Mouse (Mus musculus): ENCODE data around the gene Cyp11a1. TPM values are rescaled to one million over a fixed set of nuclear protein-coding genes. Genes with fewer than 3 reads are reported as not detected.

The Cyp11a1 gene
- total and polyA plus RNA-seq, 3 experiments = not detected

DNA sequence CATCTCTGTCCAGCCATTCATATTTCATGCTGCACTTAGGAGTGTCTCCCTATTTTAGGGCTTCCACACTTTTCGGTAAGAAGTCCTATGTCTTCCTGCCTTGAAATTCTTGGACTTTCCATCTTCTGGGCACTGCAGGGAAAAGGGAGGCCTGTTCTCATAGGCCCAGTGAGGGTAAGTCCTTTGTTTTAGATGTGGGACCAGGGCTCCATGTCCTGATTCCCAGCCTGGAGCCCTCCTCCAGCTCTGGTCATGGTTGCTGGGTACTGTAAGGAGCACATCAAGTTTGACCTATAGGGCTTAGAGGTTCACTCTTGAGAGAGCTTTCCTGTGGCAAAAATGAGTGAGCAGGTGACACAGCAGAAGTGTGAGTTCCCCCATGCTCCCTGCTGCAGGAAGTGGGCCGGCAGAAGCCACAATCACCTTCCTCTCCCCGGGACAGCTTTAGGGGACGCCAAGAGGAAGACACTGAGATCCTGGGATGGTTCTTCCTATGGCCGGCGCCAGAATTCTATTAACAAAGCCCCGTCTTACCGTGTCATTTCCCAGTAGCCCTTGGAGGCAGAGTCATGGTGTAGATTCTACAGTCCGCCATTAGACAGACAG lies 37.9 kb upstream of the Cyp11a1 start:
- no peaks in the 10 kb centered on the region for H3K36me3 ChIP-seq (ENCODE audit: control insufficient read depth in 1 of 2, insufficient read depth in 2 of 2, low read length in 2 of 2)
- no peaks in the 10 kb centered on the region for H3K9me3 ChIP-seq (replicated peaks; ENCODE audit: insufficient read depth, low read length)
- H3K4me1 ChIP-seq (ENCODE audit: control insufficient read depth in 1 of 2, insufficient read depth in 2 of 2, low read length in 2 of 2) = no peaks in the 10 kb centered on the region
- H3K79me2 ChIP-seq (ENCODE audit: control insufficient read depth, insufficient read depth, low read length, poor library complexity) = no peaks in the 10 kb centered on the region
- TF ChIP-seq MYB (IDR thresholded peaks at IDR 0.05; ENCODE audit: low read depth, low read length) = no peak
- TF ChIP-seq JUND (IDR thresholded peaks at IDR 0.05; ENCODE audit: low read depth, low read length) = no peak
- TF ChIP-seq GATA1 (IDR thresholded peaks at IDR 0.05; ENCODE audit: low read depth, low read length) = no peak
- TF ChIP-seq SMC3 (IDR thresholded peaks at IDR 0.05; ENCODE audit: low read depth, low read length) = no peak
- TF ChIP-seq TBP (IDR thresholded peaks at IDR 0.05; ENCODE audit: low read depth, low read length) = no peak
- no peak for TF ChIP-seq GABPA (IDR thresholded peaks at IDR 0.05; ENCODE audit: low read depth, low read length)
- TF ChIP-seq UBTF (IDR thresholded peaks at IDR 0.05; ENCODE audit: borderline replicate concordance, insufficient read depth, low read depth, low read length) = no peak
- TF ChIP-seq ETS1 (IDR thresholded peaks at IDR 0.05; ENCODE audit: low read depth, low read length) = no peak
- no peak for TF ChIP-seq ZC3H11A (IDR thresholded peaks at IDR 0.05; ENCODE audit: low read depth, low read length)
- no peak for TF ChIP-seq USF1 (IDR thresholded peaks at IDR 0.05; ENCODE audit: low read depth, low read length)
- no peak for TF ChIP-seq MEF2A (IDR thresholded peaks at IDR 0.05; ENCODE audit: extremely low read depth, insufficient replicate concordance, low read depth, low read length, poor library complexity, severe bottlenecking)
- no peak for TF ChIP-seq MAX (IDR thresholded peaks at IDR 0.05; ENCODE audit: low read length)
- no peak overlapping the region for H3K9ac ChIP-seq (ENCODE audit: control insufficient read depth, low read depth, low read length, poor library complexity, severe bottlenecking)
- no peak for DNase-seq (ENCODE audit: low read depth, low spot score)
- H3K4me3 ChIP-seq (ENCODE audit: control insufficient read depth in 1 of 2, insufficient read depth in 1 of 2, low read depth in 2 of 2, low read length in 2 of 2) = no peak overlapping the region
- no peak overlapping the region for H3K27ac ChIP-seq (ENCODE audit: control insufficient read depth, low read depth, low read length)
- peaks cover 0 to 9% of the 10 kb centered on the region in 2 experiments for H3K27me3 ChIP-seq (ENCODE audit: control insufficient read depth in 1 of 2, insufficient read depth in 2 of 2, low read length in 2 of 2)

DNA sequence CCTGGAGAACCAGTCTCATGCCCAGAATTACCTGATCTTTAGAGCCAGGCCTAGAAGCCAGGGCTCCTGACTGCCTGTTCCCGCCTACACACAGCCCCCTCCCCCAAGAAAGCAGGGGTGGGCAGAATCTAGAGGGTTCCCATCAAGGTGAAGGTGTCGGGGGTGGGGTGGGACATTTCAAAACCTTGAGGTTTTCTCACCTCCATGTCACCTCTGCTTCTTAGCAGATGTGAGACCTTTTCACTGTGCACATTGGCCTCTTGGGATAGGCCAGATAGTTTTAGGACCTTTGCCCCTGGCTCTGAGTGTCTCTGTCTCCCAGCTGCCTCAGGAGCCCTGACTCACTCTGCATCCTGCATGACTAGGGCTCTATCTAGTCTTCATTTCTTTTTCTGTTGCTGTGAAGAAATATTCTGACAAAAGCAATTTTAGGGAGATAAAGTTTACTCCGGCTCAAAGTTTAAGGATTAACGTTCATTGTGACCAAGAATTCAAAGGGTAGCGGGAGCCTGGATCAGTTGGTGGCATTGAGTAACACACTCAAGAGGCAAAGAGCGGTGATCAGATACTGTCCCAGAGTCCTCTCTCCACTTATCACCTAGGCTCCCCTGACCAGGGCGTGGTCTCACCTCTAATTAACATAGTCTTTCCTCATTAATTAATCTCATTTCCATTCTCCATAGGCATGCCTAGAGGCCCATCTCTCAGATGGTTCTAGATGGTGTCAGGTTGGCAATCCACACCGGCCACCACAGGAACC lies 37.2 kb upstream of the Cyp11a1 start:
- H3K4me3 ChIP-seq (ENCODE audit: control insufficient read depth in 1 of 2, insufficient read depth in 1 of 2, low read depth in 2 of 2, low read length in 2 of 2) = no peak overlapping the region
- no peak for DNase-seq (ENCODE audit: low read depth, low spot score)
- H3K4me1 ChIP-seq (ENCODE audit: control insufficient read depth in 1 of 2, insufficient read depth in 2 of 2, low read length in 2 of 2) = no peaks in the 10 kb centered on the region
- TF ChIP-seq E2F4 (IDR thresholded peaks at IDR 0.05; ENCODE audit: borderline replicate concordance, low read depth, low read length) (no peak), GABPA (IDR thresholded peaks at IDR 0.05; ENCODE audit: low read depth, low read length) (no peak), KAT2A (conservative IDR thresholded peaks at IDR 0.05; ENCODE audit: low read depth, low read length) (no peak), EP300 (IDR thresholded peaks at IDR 0.05; ENCODE audit: low read depth in 1 of 2, low read length in 2 of 2) (no peak), USF2 (IDR thresholded peaks at IDR 0.05; ENCODE audit: borderline replicate concordance in 1 of 2, insufficient read depth in 1 of 2, low read depth in 1 of 2, low read length in 2 of 2) (no peak), MYC (IDR thresholded peaks at IDR 0.05; ENCODE audit: low read depth, low read length) (no peak), POLR2AphosphoS5 (IDR thresholded peaks at IDR 0.05; ENCODE audit: borderline replicate concordance, low read depth, low read length) (no peak), RCOR1 (IDR thresholded peaks at IDR 0.05; ENCODE audit: low read depth, low read length) (no peak), TCF12 (IDR thresholded peaks at IDR 0.05; ENCODE audit: low read depth, low read length) (no peak), SMC3 (IDR thresholded peaks at IDR 0.05; ENCODE audit: low read depth, low read length) (no peak), ETS1 (IDR thresholded peaks at IDR 0.05; ENCODE audit: low read depth, low read length) (no peak), USF1 (IDR thresholded peaks at IDR 0.05; ENCODE audit: low read depth, low read length) (no peak), CHD1 (IDR thresholded peaks at IDR 0.05; ENCODE audit: low read depth, low read length) (no peak), MYB (IDR thresholded peaks at IDR 0.05; ENCODE audit: low read depth, low read length) (no peak), MEF2A (IDR thresholded peaks at IDR 0.05; ENCODE audit: extremely low read depth, insufficient replicate concordance, low read depth, low read length, poor library complexity, severe bottlenecking) (no peak), GATA1 (IDR thresholded peaks at IDR 0.05; ENCODE audit: low read depth, low read length) (no peak), TAL1 (IDR thresholded peaks at IDR 0.05; ENCODE audit: low read length) (no peak), MXI1 (IDR thresholded peaks at IDR 0.05; ENCODE audit: low read depth, low read length) (no peak), ZMIZ1 (IDR thresholded peaks at IDR 0.05; ENCODE audit: low read depth, low read length) (no peak)
- peaks cover 0 to 9% of the 10 kb centered on the region in 2 experiments for H3K27me3 ChIP-seq (ENCODE audit: control insufficient read depth in 1 of 2, insufficient read depth in 2 of 2, low read length in 2 of 2)
- H3K27ac ChIP-seq (ENCODE audit: control insufficient read depth, low read depth, low read length) = no peak overlapping the region
- H3K79me2 ChIP-seq (ENCODE audit: control insufficient read depth, insufficient read depth, low read length, poor library complexity) = no peaks in the 10 kb centered on the region
- no peaks in the 10 kb centered on the region for H3K36me3 ChIP-seq (ENCODE audit: control insufficient read depth in 1 of 2, insufficient read depth in 2 of 2, low read length in 2 of 2)
- no peak overlapping the region for H3K9ac ChIP-seq (ENCODE audit: control insufficient read depth, low read depth, low read length, poor library complexity, severe bottlenecking)
- no peaks in the 10 kb centered on the region for H3K9me3 ChIP-seq (replicated peaks; ENCODE audit: insufficient read depth, low read length)

Data from MEL (cell line).